Mouse (Mus musculus) c-Kit-negative CD71-positive TER-119-positive erythroid progenitor cells, embryonic 14.5 days (primary cell): ENCODE data around the gene Vsir.

Source experiments
- DNase-seq: peaks from one replicate; pipeline ENCODE4 v3.0.0-alpha.2; 2013; ENCODE audit warnings: low read depth, low spot score

The Vsir gene

DNA sequence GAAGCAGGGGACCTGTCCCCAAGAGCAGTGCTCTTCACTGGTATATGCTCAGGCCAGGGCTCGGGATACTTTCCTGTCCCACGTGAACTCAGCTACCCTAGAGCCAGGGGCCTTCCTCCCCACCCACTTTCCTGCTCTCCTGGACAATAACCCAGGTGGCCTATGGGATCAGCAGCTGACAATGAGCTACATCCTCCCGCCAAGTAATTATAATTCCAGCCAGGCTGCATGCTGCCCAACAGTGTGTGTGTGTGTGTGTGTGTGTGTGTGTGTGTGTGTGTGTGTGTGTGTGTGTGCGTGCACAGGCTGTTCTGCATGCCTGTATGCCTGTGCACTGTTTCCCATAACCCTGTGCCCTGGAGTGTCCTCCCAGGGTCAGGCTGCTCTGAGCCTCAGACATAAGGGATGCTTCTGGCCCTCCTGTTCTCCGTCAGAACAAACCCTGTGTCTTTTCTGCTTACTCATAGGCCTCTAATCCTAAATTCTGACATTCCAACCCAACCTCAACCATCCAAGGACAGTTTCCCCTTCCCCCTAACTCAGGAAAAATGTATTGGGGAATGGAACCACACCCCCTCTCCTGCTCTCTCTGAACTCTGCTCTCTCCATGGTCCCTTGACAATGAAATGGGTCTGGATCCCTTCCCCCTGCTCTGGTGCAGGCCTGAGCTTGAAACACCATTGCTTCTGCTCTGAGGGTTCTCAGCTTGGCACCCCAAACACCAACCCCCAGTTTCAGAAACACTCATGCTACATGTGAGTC lies 6.8 kb downstream of the Vsir start:
- no peak for DNase-seq

DNA sequence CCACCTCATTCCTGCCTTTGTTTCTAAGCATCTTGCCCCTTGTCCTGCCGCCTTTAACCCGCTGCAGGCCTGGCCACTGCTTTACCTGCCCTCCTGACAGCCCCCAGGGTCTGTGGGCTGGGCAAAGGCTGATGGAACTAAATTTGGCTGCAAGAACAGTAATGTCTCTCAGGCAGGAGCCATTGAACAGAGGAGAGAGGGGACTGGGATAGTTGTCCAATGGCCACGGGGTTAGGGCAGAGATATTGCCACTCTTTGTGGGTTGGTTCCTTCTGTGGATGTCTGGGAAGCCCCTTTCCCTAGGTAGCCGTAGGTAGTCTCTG lies 7.3 kb downstream of the Vsir start:
- DNase-seq: no peak

DNA sequence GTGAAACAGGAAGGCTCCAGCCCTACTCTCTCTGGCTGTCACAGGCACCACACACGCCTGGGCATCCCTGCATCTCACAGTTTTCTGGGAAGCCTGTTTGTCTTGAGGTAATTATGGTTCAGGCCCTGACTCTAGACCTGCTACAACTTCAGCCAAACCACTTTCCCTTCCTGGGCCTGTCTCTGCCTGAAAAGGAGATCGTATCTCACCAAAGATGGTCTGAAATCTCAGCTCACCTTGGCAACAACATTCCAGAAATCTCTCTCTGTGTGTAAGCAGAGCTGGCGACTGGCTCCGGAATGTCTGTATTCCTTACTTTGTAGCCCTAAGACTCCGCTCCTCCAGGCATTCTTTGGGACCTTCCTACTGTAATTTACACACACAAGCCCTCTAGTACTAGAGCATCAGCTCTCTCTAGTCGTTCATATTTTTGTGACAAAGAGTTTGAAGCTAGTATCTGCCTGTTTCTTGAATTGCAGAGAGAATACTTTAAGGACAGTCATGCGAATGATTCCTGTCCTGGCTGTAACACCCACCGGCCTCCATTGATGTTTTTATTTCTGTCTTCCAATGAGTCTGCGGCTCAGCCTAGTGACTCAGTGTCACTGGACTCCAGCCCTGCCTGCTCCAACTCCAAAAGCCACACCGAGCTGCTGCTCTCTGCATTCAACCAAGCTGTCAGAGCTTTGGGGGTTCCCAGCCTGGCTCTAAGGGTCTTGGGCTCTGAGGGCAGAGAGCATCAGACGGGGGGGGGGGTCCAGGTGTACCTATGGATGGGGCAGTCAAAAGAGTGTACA lies 8.4 kb downstream of the Vsir start:
- no peak for DNase-seq

DNA sequence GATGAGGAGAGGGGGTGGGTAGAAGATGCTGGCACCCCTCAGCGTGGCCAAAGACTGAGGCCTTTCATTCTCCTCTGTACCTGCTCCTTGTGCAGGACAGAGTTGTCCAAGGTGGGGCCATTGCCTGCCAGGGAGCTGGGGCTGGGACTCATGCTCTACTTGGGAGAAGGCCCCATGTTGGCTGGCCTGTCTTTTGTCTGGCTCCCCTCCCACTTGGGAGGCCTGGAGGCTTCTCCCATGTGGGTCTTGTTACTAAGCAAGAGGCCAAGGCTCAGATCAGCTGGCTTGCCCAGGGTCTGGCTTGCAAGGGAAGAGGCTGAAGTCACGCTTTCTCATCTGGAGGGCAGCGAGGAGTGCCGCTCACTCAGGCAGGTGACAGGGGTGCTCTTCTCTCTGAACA lies 10.8 kb downstream of the Vsir start:
- DNase-seq: no peak

DNA sequence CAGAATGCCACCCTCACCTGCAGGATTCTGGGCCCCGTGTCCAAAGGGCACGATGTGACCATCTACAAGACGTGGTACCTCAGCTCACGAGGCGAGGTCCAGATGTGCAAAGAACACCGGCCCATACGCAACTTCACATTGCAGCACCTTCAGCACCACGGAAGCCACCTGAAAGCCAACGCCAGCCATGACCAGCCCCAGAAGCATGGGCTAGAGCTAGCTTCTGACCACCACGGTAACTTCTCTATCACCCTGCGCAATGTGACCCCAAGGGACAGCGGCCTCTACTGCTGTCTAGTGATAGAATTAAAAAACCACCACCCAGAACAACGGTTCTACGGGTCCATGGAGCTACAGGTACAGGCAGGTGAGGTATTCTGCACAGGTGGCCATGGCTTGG lies 11.2 kb downstream of the Vsir start:
- no peak for DNase-seq

DNA sequence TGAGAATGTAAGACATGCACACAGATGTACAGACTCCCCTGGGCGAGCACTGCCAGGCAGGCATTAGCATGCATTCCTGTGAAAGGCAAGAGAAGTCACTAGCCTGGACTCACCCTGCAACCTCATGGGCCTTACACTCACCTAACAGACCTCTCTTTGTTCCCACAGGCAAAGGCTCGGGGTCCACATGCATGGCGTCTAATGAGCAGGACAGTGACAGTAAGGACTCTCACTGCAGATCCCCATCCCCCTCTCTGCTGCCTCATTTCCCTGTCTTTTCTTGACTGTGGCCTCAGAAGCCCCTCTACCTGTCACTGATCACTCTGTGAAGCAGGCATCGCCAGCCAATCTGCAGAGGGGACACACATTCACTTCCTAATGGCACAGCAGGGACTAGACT lies 12.1 kb downstream of the Vsir start:
- DNase-seq: no peak

DNA sequence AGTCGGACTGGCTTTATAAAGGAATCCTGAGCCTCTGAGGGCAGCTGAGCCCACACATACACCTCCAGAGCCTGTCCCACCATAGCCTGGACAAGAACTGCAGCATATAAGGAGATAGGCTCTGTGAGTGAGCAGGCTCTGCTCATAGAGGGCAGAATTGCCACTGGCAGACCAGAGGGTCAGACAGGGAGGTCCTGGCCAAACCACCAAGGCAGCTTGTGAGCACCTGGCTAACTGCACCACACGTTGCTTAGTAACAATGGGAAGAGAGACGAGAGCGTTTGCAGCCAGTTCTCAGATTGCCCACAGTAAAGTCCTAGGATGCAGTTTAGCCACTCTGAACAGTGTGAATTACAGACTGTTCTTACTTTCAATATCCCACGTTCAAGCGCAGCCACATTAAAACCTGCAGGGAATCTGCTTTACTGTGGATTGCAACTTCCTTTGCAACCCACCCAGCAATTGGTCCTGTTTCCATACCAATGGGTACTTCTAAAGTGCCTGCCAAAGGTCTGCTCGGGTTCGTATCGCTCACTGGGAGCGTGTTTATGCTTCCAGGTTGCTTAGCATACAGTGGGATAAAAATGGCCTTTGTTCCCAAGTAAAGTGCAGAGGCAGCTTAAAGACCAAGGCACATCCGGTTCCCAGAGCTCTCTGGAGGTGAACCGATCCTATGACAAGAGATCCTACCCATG lies 15.1 kb downstream of the Vsir start:
- DNase-seq: no peak

DNA sequence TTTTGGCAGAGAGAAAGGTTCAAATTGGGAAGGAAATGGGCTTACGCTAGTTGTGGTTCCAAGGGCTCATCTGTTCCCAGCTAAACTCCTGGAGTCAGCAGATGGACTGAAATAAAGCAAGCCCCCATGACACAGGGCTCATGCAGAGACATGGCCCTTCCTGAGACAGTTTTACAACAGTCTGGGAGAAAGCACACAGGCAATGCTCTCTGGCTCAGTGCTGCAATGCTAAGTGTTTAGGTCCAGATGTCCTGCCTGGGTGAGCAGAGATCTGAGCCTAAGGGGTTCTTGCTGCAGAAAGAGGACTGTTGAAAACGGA lies 15.6 kb downstream of the Vsir start:
- no peak for DNase-seq

DNA sequence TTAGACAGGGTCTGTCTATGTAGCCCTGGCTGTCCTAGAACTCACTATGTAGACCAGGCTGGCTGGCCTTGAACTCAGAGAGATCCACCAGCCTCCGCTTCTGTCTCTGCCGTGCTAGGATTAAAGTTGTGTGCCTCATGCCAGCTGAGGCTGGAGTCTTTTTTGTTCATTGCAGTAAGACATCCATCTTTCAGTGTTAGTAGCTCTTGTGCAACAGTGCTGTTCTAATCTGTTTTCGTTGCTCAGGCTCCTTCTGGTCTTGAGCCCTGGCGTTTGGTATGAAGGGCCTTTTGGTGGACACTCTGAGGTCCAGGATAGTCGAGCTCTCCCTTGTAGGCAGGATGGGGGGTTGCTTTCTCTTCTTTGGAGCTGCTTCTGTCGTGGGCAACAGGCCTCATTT lies 16.8 kb downstream of the Vsir start:
- DNase-seq: no peak

DNA sequence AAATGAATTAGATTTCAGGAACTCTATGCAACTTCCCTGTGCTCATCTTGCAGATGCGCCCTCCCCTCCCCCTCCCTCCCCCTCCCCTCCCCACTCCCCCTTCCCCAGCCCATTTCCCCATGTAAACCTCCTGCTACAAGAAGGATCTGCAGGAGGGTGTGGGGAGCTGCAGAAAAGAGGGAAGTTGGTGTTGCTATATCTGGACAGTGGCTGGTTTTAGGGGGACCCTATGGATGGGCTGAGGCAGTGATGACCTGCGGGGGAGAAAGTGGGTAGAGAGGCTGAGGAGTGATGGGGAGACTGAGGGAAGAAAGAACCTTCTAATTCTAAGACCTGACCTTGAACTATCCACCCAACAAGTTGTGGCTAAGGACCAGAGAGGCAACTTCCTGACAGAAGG lies 20.5 kb downstream of the Vsir start:
- DNase-seq: no peak

DNA sequence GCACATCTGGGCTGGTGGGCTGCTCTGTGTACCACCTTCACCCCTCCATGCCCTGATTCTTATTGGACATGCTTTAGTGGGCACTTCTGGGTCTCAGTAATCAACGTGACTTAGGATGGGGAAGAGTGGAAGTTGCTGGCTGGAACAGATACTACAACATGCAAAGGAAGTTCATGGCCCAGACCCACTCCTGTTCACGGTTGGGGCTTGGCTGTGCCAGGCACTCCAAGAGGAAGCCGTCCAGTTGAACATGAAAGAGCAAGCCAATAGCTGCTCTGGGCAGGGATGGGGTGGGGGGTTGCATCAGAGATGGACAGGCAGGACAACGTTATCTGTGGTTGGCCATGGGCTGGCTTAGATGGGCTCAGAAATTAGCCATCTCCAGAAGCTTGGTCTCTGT lies 21.3 kb downstream of the Vsir start:
- no peak for DNase-seq

DNA sequence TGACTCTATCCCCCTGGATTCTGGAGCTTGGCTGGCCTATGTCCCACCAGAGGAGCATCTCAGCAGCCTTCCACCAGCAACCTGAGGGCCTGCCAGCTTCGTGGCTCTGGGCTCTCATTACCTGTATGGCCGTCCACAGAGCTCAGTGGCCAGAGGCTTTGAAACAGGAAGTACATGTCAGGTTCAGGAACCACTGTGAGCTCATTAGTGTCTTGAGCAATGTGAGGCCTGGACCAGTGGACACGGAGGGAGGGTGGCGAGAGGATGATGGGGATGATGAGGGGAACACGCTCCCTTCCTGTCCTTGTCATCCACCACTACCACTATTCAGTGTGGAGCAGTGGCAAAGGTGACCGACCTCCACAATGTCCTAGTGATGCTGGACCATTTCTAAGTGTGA lies 22.8 kb downstream of the Vsir start:
- no peak for DNase-seq

DNA sequence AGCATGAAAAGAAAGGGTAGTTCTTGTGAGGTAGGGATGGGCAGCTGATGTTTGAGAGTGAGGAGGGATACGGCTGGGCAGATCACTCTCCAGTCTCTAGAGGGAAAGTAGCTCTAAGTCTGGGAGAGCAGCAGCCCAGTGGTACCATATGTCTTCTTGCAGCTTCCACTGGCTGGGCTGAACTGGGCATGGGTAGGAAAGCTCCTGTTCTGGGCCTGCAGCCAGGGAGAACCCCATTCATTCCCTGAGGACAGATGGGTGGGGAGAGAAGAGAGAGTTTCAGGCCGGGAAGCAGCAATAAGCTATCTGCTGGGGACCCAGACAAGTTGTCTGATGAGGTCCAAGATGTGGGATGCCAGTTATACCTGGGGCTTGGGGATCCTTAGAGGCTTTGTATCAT lies 23.4 kb downstream of the Vsir start:
- no peak for DNase-seq

DNA sequence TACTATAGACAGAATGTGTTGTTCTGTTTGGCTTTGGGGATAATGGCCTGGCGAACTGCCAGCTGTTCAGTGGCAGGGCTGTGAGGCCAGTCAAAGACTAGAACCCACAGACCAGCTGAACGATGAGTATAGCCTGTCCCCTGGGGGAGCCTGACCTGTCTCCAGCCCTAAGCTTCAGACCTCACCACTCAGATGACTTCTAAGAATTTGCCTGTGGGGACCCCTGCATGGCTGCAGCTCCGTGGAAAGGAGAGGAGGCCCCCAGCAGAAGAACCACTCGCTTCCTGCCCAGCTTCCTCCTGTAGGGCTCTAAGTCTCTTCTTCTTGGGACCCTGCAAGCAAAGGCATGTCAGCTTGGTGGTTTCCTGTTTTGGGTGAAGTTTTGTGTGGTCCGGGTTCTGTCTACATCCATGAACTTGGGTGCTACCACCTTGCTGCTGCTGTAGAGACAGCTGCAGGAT lies 24.0 kb downstream of the Vsir start:
- no peak for DNase-seq

DNA sequence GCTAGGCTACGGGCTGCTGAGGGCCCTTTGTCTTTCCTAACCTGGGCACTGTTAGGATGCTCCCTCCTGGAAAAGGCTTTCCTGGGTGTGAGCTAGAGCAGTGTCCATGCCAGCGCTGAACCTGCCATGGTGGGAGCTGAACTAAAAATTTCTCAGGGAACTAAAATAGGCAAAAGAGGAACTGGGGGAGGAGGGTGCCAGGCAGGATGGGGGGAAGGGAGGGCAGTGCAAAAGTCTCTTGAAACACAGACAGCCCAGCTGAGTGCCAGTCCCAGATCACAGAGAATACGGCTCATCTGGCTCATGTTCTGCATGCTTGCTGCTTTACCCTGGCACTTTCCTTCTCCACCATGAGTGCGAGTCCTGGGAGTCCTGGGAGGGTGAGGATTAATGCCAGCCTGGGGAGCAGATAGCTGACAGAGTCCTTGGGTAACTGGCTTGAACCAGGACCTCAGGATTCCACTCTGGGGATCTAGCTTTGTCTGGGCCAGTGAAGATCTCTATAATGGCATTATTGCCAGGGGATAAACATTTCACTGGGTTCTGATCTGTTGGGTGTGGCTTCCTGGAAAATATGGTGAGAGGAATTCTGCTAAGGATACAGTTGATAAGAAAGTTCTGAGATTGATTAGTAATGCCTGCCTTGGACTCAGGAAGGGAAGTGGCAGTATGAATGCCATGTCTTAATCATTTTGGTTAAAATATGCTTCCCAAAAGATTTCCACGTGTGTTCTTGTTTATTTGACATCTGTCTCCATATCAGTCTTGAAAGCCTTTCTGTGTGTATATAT lies 25.1 kb downstream of the Vsir start:
- no peak for DNase-seq

DNA sequence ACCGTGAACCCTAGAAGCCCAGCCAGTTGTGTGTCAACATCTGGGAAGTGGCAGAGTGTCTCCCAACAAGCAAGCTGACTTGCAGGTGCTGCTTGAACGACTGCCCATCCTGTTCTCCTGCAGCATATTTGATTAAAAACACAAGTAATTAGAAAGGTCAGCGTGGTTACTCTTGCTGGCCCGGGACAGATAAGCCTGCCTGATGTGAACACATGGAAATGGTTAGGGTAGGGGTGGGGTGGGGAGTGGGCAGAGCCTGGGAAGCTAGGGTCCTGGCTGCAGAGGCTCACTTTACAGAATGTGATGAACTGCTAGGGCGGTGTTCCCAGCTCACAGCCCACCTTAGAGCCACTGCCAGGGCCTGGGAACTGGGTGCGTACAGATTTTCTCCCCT lies 26.9 kb downstream of the Vsir start:
- no peak for DNase-seq

DNA sequence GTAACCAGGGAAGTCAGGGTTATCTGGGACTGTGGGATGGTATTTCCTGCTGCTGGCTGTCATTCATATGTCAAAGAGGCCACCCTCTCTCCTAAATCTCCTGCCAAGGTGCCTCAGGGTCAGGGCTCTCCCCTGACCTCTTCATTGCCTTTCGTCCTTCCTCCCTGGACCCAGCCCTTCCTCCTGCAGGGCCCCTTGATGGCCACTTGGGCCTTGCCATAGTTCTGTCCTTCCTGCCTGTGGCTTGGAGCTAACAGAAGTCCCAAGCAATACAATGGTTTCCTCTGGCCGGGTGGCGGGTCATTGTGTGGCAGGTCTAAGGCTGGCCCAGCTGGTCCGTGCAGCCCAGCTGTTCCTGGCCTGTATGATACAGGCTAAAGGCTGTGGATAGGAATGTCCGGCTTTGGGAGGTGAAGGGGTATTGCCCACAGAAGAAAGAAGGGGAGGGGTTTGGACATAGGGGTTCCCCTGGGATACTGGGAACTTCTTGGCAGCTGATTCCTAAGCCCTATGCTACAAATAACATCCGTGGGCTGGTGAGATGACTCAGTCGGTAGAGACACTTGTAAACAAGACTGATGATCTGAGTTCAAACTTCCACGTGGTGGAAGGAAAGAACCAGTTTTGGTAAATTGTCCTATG lies 27.4 kb downstream of the Vsir start:
- DNase-seq: no peak

DNA sequence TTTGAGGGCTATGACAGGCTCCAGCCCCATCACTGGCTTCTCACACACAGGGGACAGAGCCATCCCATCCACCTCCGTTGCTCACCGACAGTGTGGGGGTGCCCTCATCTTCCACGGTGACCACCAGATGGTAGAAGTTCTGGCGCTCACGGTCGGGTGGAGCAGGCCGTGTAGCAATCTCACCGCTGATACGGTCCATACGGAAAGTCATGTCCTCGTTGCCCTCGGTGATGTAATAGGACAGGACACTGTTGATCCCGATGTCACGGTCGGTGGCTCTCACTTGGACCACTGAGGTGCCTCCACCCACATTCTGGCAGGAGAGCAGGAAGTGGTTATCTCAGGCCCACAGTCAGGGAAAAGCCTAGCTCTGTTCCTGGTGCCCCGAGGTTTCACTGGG lies 30.1 kb downstream of the Vsir start:
- DNase-seq: no peak

DNA sequence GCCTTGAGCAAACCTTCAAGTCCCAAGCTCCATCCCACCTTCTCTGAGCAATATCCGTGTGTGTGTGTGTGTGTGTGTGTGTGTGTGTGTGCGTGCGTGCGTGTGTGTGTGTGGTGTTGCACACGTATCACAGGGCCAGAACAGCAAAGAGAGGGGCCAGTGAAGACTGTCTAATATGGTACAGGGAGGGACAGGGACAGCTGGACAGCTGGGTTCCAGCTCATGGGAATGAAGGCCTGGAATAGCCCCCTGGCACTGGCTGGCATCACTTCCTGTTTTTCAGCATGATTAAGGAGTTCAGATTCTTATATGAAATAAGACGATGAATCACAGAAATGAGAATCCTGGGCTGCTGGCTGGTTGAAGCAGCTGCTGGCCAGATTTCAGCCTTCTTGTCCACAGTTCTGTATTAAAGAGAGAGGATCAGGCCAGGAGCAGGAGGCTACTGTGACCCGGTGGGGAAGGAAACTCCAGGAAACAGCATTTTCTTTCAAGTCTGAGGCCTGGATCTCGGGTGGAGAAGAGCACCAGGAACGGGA lies 32.8 kb downstream of the Vsir start:
- DNase-seq: no peak

DNA sequence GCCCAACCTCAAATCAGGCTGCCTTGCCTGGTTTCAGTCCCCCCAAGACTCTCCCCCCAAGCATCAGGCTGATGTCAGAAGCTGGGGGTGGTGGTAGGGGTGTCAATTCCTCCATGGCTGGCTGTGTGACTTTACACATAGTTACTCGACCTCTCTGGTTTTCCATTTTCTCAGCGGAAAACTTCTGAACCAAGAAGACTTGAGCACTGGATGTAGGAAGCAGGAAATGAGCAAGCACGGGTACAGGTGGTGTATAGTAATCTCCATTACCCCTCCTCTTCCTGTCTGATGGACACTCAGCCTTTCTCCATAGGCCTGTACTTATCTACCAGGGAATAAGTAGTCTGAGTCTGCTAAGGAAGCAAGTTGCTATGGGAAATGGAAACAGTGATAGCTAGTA lies 33.6 kb downstream of the Vsir start:
- no peak for DNase-seq

DNA sequence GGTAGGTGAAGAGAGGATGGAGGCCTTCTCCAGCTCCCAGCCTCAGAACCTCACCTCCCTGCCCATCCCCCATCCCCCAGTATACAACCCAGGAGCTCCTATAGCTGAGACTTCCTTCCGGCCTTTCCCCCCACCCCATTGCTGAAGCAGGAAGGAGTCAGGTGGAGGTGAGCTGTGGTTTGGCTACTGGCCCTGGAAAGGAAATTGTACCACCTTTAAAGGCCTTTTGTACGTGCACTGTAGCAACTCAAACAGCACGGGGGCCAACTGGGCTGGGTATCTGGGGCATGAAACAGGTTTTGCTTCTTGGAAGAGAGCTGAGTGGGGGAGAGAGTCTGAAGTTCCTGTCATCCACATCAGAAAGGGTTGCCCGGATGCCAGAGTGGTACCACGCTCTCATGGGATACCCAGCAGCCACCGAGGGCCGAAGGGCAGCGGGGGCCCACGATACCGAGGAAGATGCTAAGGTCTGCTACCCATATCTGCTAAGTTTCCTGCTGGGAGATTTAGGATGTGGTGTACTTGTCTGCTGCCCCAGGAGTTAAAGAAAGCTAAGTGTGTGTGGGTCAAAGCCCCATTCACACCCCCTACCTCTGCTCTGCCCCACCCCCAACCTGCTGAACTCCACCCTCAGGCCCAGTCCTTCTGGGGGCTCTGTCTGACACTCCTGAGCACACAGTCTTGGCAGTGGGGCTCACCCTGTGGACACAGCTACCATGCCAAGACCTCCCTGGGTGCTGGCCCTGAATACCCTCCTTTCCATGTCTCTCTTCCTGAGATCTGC lies 34.7 kb downstream of the Vsir start:
- DNase-seq: no peak
